Mouse (Mus musculus) retina, postnatal 1 day (tissue): ENCODE results near the gene Rpl38.

Experiments
- DNase-seq: peaks from one replicate; pipeline ENCODE4 v3.0.0-alpha.2; 2012

The Rpl38 gene

GRCm38 (mm10) chr11:114706358-114706757 lies 38.0 kb downstream of the Rpl38 start:
- no peak for DNase-seq

- no peak for DNase-seq
These were observed 43.1 kb downstream of the Rpl38 start for GRCm38 (mm10) chr11:114711393-114711792.

DNA sequence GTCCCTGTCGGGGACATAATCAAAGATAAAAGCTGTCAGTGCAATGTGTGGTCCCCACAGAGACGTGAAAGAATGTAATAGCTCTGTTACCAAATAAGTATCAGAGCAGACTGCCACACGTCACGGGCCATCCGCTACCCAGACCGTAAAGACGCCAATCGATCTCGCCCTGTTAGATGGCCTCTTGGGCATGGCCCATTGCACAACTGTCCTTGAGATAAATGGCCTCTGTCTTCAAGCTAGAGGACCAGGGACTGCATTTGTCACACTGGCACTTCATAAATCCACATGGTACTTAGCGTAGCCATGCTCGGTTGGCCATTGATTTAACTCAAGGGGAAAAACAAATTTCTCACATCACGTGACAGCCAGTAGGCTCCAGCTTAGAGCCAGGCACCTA lies 43.5 kb downstream of the Rpl38 start:
- DNase-seq = no peak

- no peak for DNase-seq
These were observed 46.2 kb downstream of the Rpl38 start for GRCm38 (mm10) chr11:114714526-114714925.

DNA sequence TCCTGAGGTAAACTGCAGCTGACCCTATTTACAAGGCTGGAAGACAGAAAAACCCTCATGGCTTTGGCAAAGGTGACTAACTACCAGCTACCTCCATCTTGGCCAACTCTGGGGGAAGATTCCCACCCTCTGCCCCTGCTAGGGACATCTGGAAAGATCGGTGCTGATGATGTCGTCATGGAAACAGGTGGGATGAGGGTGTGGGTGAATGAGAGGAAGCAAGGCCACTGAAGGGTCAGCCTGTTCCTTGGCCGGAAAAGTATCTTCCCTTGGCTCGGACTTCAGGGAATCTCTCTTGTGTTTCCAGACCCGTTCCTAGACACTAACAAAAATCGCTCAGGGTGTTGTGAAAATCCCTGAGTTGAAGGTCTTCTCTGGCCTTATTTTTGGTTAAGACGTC lies 47.2 kb downstream of the Rpl38 start:
- no peak for DNase-seq

DNA sequence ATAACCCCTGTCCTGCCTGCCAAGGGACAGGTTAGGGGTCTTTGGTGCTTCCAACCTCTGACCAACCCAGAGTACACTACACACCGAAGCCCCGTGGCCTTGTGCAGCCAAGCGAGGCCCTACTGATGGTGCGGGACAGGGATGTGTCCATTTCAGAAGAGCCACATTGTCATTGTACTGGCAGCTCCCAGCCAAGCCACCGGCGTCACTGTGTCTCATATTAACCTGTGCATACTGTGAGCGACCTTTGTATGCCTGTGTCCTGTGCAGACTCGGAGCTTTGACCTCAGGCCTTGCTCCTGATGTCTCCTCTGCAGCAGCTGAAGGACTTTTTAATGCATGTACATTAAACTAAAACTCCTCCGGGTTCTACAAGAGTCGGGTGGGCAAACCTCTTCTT lies 52.2 kb downstream of the Rpl38 start:
- DNase-seq = no peak
